ENCODE assay signal across 8 mouse cellular contexts in the genomic region with DNA sequence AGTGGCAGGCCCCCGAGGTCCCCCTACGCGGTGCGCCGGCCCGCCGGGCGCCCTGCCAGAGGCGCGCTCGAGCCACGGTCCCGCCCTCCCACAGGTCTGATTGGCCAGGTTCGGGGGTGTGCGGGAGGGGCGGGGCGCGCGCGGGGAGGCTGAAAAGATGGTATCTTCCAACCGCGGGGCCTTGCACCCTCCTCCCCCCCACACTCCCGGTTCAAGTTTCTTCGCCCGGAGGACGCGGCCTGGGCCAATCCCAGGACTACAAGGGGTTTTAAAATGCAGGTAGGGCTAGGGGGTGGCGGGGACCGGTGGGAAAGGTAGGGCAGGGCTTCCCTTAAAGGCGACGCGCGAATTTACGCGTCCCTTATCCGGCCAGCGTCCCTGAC. TPM values are rescaled to one million over a fixed set of nuclear protein-coding genes. Genes with fewer than 3 reads are reported as not detected.
DNase-seq lines count a peak whose midpoint lies in the region; ATAC-seq and TF ChIP-seq lines count a peak whose summit lies in the region.

No protein-coding gene starts in this region.

- peak overlapping the region; percentile 96 for H3K4me2 ChIP-seq in heart, embryonic 13.5 days
- H3K4me2 ChIP-seq in kidney, postnatal 0 days (ENCODE audit: low read length): peak overlapping the region; percentile 98

- H3K9ac ChIP-seq in heart, embryonic 13.5 days: peak overlapping the region; percentile 88
- H3K9ac ChIP-seq in kidney, postnatal 0 days (ENCODE audit: low read depth, low read length): peak overlapping the region; percentile 60
- H3K9ac ChIP-seq in liver, adult 2 months (ENCODE audit: low read depth, low read length): peak overlapping the region; percentile 72

- DNase-seq in brain, embryonic 18.5 days (ENCODE audit: low read depth, low spot score): peak; percentile 95
- peak; percentile 84 for DNase-seq in fibroblast of lung, adult 2 months (ENCODE audit: low read depth)
- DNase-seq in kidney, postnatal 0 days (ENCODE audit: low spot score): peak; percentile 97
- peak; percentile 88 for DNase-seq in liver, adult 2 months (ENCODE audit: extremely low read depth, low read depth, low spot score)
- peak; percentile 92 to 93 for DNase-seq in spleen, postnatal 36 days (ENCODE audit: low spot score in 2 of 2)

- TF ChIP-seq POLR2A in liver, adult 2 months (IDR thresholded peaks at IDR 0.05; ENCODE audit: extremely low read depth, insufficient read depth, low read length): 0 out of 2 replicates have a peak, but pooled peaks have one; percentile 39

- H3K79me2 ChIP-seq in liver, adult 2 months (ENCODE audit: control insufficient read depth, insufficient read depth, low read length): peaks cover 16% of the 10 kb centered on the region

- peak; percentile 97 for ATAC-seq in CD4-positive, CD25-positive, alpha-beta regulatory T cell, adult 4 months
- ATAC-seq in heart, embryonic 13.5 days (ENCODE audit: extremely low read depth, insufficient number of reproducible peaks, low FRiP score, low TSS enrichment): peak; percentile 95
- peak; percentile 95 for ATAC-seq in kidney, postnatal 0 days (replicated peaks; ENCODE audit: low FRiP score, low read depth)
- peak; percentile 49 for ATAC-seq in monocyte, adult 5-6 weeks (replicated peaks; ENCODE audit: insufficient number of reproducible peaks, low FRiP score, low TSS enrichment, poor library complexity, severe bottlenecking)

- H3K27me3 ChIP-seq in heart, embryonic 13.5 days (replicated peaks): peaks cover 30% of the 10 kb centered on the region
- H3K27me3 ChIP-seq in kidney, postnatal 0 days (ENCODE audit: insufficient read depth, low read length): no peaks in the 10 kb centered on the region
- no peaks in the 10 kb centered on the region for H3K27me3 ChIP-seq in liver, adult 2 months (ENCODE audit: control insufficient read depth, insufficient read depth, low read length)

- H3K4me1 ChIP-seq in heart, embryonic 13.5 days: peaks cover 67% of the 10 kb centered on the region
- H3K4me1 ChIP-seq in kidney, postnatal 0 days (replicated peaks; ENCODE audit: insufficient read depth, low read length): peaks cover 51% of the 10 kb centered on the region
- H3K4me1 ChIP-seq in liver, adult 2 months (ENCODE audit: control insufficient read depth, insufficient read depth, low read length): peaks cover 33% of the 10 kb centered on the region

- no peak for TF ChIP-seq CTCF in kidney, postnatal 0 days (IDR thresholded peaks at IDR 0.05; ENCODE audit: low read depth)
- TF ChIP-seq CTCF in liver, adult 2 months (IDR thresholded peaks at IDR 0.05; ENCODE audit: low read depth, low read length): no peak

- WGBS in heart, embryonic 13.5 days: under 1% methylated on average over 35 of the region's 37 CpGs
- under 1% methylated on average over 36 of the region's 37 CpGs for WGBS in kidney, postnatal 0 days
- under 1% methylated on average over 28 of the region's 37 CpGs for WGBS in liver, adult 2 months

- no peaks in the 10 kb centered on the region for H3K9me3 ChIP-seq in heart, embryonic 13.5 days
- no peaks in the 10 kb centered on the region for H3K9me3 ChIP-seq in kidney, postnatal 0 days (replicated peaks; ENCODE audit: low read length)

- peak overlapping the region; percentile 80 for H3K27ac ChIP-seq in heart, embryonic 13.5 days (replicated peaks)
- peak overlapping the region; percentile 78 for H3K27ac ChIP-seq in kidney, postnatal 0 days
- H3K27ac ChIP-seq in liver, adult 2 months (replicated peaks; ENCODE audit: insufficient read depth, low read depth, low read length): peak overlapping the region; percentile 22; the same call in 1 of the 2 replicates

- no peaks in the 10 kb centered on the region for H3K36me3 ChIP-seq in heart, embryonic 13.5 days
- no peaks in the 10 kb centered on the region for H3K36me3 ChIP-seq in kidney, postnatal 0 days (ENCODE audit: insufficient read depth, low read length)
- no peaks in the 10 kb centered on the region for H3K36me3 ChIP-seq in liver, adult 2 months (ENCODE audit: control insufficient read depth, insufficient read depth, low read length)

- peak overlapping the region; percentile 81 for H3K4me3 ChIP-seq in heart, embryonic 13.5 days
- H3K4me3 ChIP-seq in kidney, postnatal 0 days (replicated peaks; ENCODE audit: low read depth, low read length): peak overlapping the region; percentile 69
- H3K4me3 ChIP-seq in liver, adult 2 months (ENCODE audit: insufficient read depth, low read depth, low read length): peak overlapping the region; percentile 78

RNA-seq across cellular contexts. Expression of gene Ccdc85c, which starts 0.3 kb away (rescaled TPM):
- polyA plus RNA-seq in CD4-positive, CD25-positive, alpha-beta regulatory T cell, adult 4 months (2017; shearing (Covaris generic)): under 1 TPM; 0.27 to 0.46 TPM
- polyA plus RNA-seq in heart, embryonic 13.5 days (2015; fragmentation: Nextera tagmentation; extraction: Ambion mirVana): 4.9 and 5.8 TPM in 2 replicates
- 7.2 and 7.7 TPM in 2 replicates for polyA plus RNA-seq in kidney, postnatal 0 days (2015; fragmentation: Nextera tagmentation; extraction: Ambion mirVana)
- total RNA-seq in liver, adult 2 months (2014; rRNA removed): 4.1 and 7.1 TPM in 2 replicates
- 15.2 and 18.6 TPM in 2 replicates for polyA plus RNA-seq in liver, adult 2 months (2012; rRNA removed)
- total RNA-seq in monocyte, adult 5-6 weeks (2017): 0.32 to 1.4 TPM in 2 of 3 replicates, not detected in the other

RNA-seq across cellular contexts. Expression of gene Hhipl1, which starts 30.6 kb away (rescaled TPM):
- polyA plus RNA-seq in CD4-positive, CD25-positive, alpha-beta regulatory T cell, adult 4 months (2017; shearing (Covaris generic)): not detected
- 0.71 and 1.1 TPM in 2 replicates for polyA plus RNA-seq in heart, embryonic 13.5 days (2015; fragmentation: Nextera tagmentation; extraction: Ambion mirVana)
- 0.37 and 0.43 TPM in 2 replicates for polyA plus RNA-seq in kidney, postnatal 0 days (2015; fragmentation: Nextera tagmentation; extraction: Ambion mirVana)
- total RNA-seq in liver, adult 2 months (2014; rRNA removed): 0.20 and 0.55 TPM in 2 replicates
- 0.37 and 0.50 TPM in 2 replicates for polyA plus RNA-seq in liver, adult 2 months (2012; rRNA removed)
- not detected in 3 replicates for total RNA-seq in monocyte, adult 5-6 weeks (2017)

RNA-seq across cellular contexts. Expression of gene Cyp46a1, which starts 58.7 kb away (rescaled TPM):
- not detected for polyA plus RNA-seq in CD4-positive, CD25-positive, alpha-beta regulatory T cell, adult 4 months (2017; shearing (Covaris generic))
- 6.4 and 6.5 TPM in 2 replicates for polyA plus RNA-seq in heart, embryonic 13.5 days (2015; fragmentation: Nextera tagmentation; extraction: Ambion mirVana)
- 5.2 and 5.9 TPM in 2 replicates for polyA plus RNA-seq in kidney, postnatal 0 days (2015; fragmentation: Nextera tagmentation; extraction: Ambion mirVana)
- total RNA-seq in liver, adult 2 months (2014; rRNA removed): 0.81 and 0.83 TPM in 2 replicates
- 2.5 and 3.0 TPM in 2 replicates for polyA plus RNA-seq in liver, adult 2 months (2012; rRNA removed)
- not detected in 3 replicates for total RNA-seq in monocyte, adult 5-6 weeks (2017)

Comparison
In these comparisons a context has a peak if more than half of its experiments do, and no peak if none do; other contexts are left out.
1. Peak in every context shown above with its lines: DNase-seq, ATAC-seq, H3K4me3 ChIP-seq and H3K27ac ChIP-seq.
2. H3K27ac ChIP-seq: peak in every context shown above with its lines; median percentile 80 in heart, embryonic 13.5 days; 78 in kidney, postnatal 0 days; 22 in liver, adult 2 months.